Mouse (Mus musculus): ENCODE measurements around the gene Fgd4. TPM values are rescaled to one million over a fixed set of nuclear protein-coding genes. Genes with fewer than 3 reads are reported as not detected.

Fgd4 gene
- polyA plus RNA-seq (2015; fragmentation: Nextera tagmentation; extraction: Ambion mirVana): 8.2 and 8.6 TPM in 2 replicates

- 0 out of 2 replicates have a peak within 1 kb of the TSS, but pooled peaks have one; percentile 24 for H3K27ac ChIP-seq (replicated peaks)
- no peaks in the 10 kb centered on the region for H3K36me3 ChIP-seq
- 56% methylated on average over 5 of the region's 5 CpGs for WGBS
- peak within 1 kb of the TSS; percentile 87 for H3K4me3 ChIP-seq
- no peaks in the 10 kb centered on the region for H3K27me3 ChIP-seq (replicated peaks)
- peak within 1 kb of the TSS; percentile 92 for H3K4me2 ChIP-seq
- ATAC-seq (ENCODE audit: extremely low read depth, insufficient number of reproducible peaks, low FRiP score, low TSS enrichment): no peak
- no peaks in the 10 kb centered on the region for H3K9me3 ChIP-seq
- peaks cover 7% of the 10 kb centered on the region for H3K4me1 ChIP-seq
- H3K9ac ChIP-seq: peak within 1 kb of the TSS; percentile 92
Observed at GRCm38 (mm10) chr16:16600461-16600860, at the start of gene Fgd4. TSS of gene Fgd4 (minus strand) at chr16:16600549.

GRCm38 (mm10) chr16:16645148-16645547 is 44.8 kb upstream of the Fgd4 start:
- H3K4me2 ChIP-seq: no peak overlapping the region
- no peaks in the 10 kb centered on the region for H3K36me3 ChIP-seq
- H3K4me1 ChIP-seq: no peaks in the 10 kb centered on the region
- H3K27ac ChIP-seq (replicated peaks): no peak overlapping the region
- H3K9ac ChIP-seq: no peak overlapping the region
- 63% methylated on average over 1 of the region's 1 CpGs for WGBS
- H3K27me3 ChIP-seq (replicated peaks): no peaks in the 10 kb centered on the region
- no peak overlapping the region for H3K4me3 ChIP-seq
- H3K9me3 ChIP-seq: no peaks in the 10 kb centered on the region
- no peak for ATAC-seq (ENCODE audit: extremely low read depth, insufficient number of reproducible peaks, low FRiP score, low TSS enrichment)

GRCm38 (mm10) chr16:16633730-16634129 is 33.4 kb upstream of the Fgd4 start:
- Histone ChIP-seq H3K27ac (replicated peaks) (no peak overlapping the region), H3K4me2 (no peak overlapping the region), H3K36me3 (no peaks in the 10 kb centered on the region), H3K9ac (no peak overlapping the region), H3K4me3 (no peak overlapping the region), H3K9me3 (peaks cover 18% of the 10 kb centered on the region), H3K4me1 (no peaks in the 10 kb centered on the region), H3K27me3 (replicated peaks) (no peaks in the 10 kb centered on the region)
- ATAC-seq (ENCODE audit: extremely low read depth, insufficient number of reproducible peaks, low FRiP score, low TSS enrichment): no peak

- H3K9me3 ChIP-seq: no peaks in the 10 kb centered on the region
- no peaks in the 10 kb centered on the region for H3K27me3 ChIP-seq (replicated peaks)
- peak overlapping the region; percentile 92 for H3K9ac ChIP-seq
- H3K4me3 ChIP-seq: peak overlapping the region; percentile 87
- 0 out of 2 replicates have a peak overlapping the region, but pooled peaks have one; percentile 24 for H3K27ac ChIP-seq (replicated peaks)
- peaks cover 7% of the 10 kb centered on the region for H3K4me1 ChIP-seq
- under 1% methylated on average over 77 of the region's 77 CpGs for WGBS
- peak; percentile 37; the same call in 1 of the 2 replicates for ATAC-seq (ENCODE audit: extremely low read depth, insufficient number of reproducible peaks, low FRiP score, low TSS enrichment)
- peak overlapping the region; percentile 92 for H3K4me2 ChIP-seq
- H3K36me3 ChIP-seq: no peaks in the 10 kb centered on the region
Observed at GRCm38 (mm10) chr16:16599586-16600401, 555 bp downstream of the Fgd4 start.

GRCm38 (mm10) chr16:16596582-16596981 is 3.8 kb downstream of the Fgd4 start:
- no peak overlapping the region for H3K9ac ChIP-seq
- H3K4me1 ChIP-seq: peaks cover 12% of the 10 kb centered on the region
- no peak overlapping the region for H3K4me3 ChIP-seq
- no peak overlapping the region for H3K27ac ChIP-seq (replicated peaks)
- H3K4me2 ChIP-seq: no peak overlapping the region
- H3K9me3 ChIP-seq: no peaks in the 10 kb centered on the region
- no peak for ATAC-seq (ENCODE audit: extremely low read depth, insufficient number of reproducible peaks, low FRiP score, low TSS enrichment)
- H3K27me3 ChIP-seq (replicated peaks): no peaks in the 10 kb centered on the region
- no peaks in the 10 kb centered on the region for H3K36me3 ChIP-seq

- Histone ChIP-seq H3K27ac (replicated peaks) (no peak overlapping the region), H3K4me1 (peaks cover 5% of the 10 kb centered on the region; the same call in 1 of the 2 replicates), H3K9ac (no peak overlapping the region), H3K9me3 (no peaks in the 10 kb centered on the region), H3K36me3 (no peaks in the 10 kb centered on the region), H3K4me2 (no peak overlapping the region), H3K4me3 (no peak overlapping the region), H3K27me3 (replicated peaks) (no peaks in the 10 kb centered on the region)
- no peak for ATAC-seq (ENCODE audit: extremely low read depth, insufficient number of reproducible peaks, low FRiP score, low TSS enrichment)
Observed at GRCm38 (mm10) chr16:16592622-16593021, 7.7 kb downstream of the Fgd4 start.

- Histone ChIP-seq H3K36me3 (no peaks in the 10 kb centered on the region), H3K9me3 (no peaks in the 10 kb centered on the region), H3K27ac (replicated peaks) (no peak overlapping the region), H3K4me3 (no peak overlapping the region), H3K27me3 (replicated peaks) (no peaks in the 10 kb centered on the region), H3K9ac (no peak overlapping the region), H3K4me2 (no peak overlapping the region), H3K4me1 (no peaks in the 10 kb centered on the region; the same call in 1 of the 2 replicates)
- WGBS: 60% methylated on average over 4 of the region's 4 CpGs
- no peak for ATAC-seq (ENCODE audit: extremely low read depth, insufficient number of reproducible peaks, low FRiP score, low TSS enrichment)
Observed at GRCm38 (mm10) chr16:16584409-16585032, 15.8 kb downstream of the Fgd4 start.

GRCm38 (mm10) chr16:16576556-16576955 is 23.8 kb downstream of the Fgd4 start:
- ATAC-seq (ENCODE audit: extremely low read depth, insufficient number of reproducible peaks, low FRiP score, low TSS enrichment): no peak
- Histone ChIP-seq H3K27me3 (replicated peaks) (no peaks in the 10 kb centered on the region), H3K9me3 (no peaks in the 10 kb centered on the region), H3K9ac (no peak overlapping the region), H3K4me2 (no peak overlapping the region), H3K27ac (replicated peaks) (no peak overlapping the region), H3K4me1 (no peaks in the 10 kb centered on the region), H3K36me3 (no peaks in the 10 kb centered on the region), H3K4me3 (no peak overlapping the region)

- Histone ChIP-seq H3K4me1 (no peaks in the 10 kb centered on the region), H3K4me3 (no peak overlapping the region), H3K9ac (no peak overlapping the region), H3K27me3 (replicated peaks) (no peaks in the 10 kb centered on the region), H3K9me3 (no peaks in the 10 kb centered on the region), H3K4me2 (no peak overlapping the region), H3K27ac (replicated peaks) (no peak overlapping the region), H3K36me3 (no peaks in the 10 kb centered on the region)
- no peak for ATAC-seq (ENCODE audit: extremely low read depth, insufficient number of reproducible peaks, low FRiP score, low TSS enrichment)
Observed at GRCm38 (mm10) chr16:16574508-16574907, 25.8 kb downstream of the Fgd4 start.

- no peak overlapping the region for H3K27ac ChIP-seq (replicated peaks)
- no peaks in the 10 kb centered on the region for H3K4me1 ChIP-seq
- no peaks in the 10 kb centered on the region for H3K9me3 ChIP-seq
- no peak overlapping the region for H3K4me3 ChIP-seq
- no peak overlapping the region for H3K9ac ChIP-seq
- no peak overlapping the region for H3K4me2 ChIP-seq
- no peaks in the 10 kb centered on the region for H3K36me3 ChIP-seq
- 80% methylated on average over 1 of the region's 1 CpGs for WGBS
- H3K27me3 ChIP-seq (replicated peaks): no peaks in the 10 kb centered on the region
- ATAC-seq (ENCODE audit: extremely low read depth, insufficient number of reproducible peaks, low FRiP score, low TSS enrichment): no peak
Observed at GRCm38 (mm10) chr16:16573167-16573566, 27.2 kb downstream of the Fgd4 start.

- H3K4me3 ChIP-seq: no peak overlapping the region
- no peaks in the 10 kb centered on the region for H3K9me3 ChIP-seq
- 73% methylated on average over 3 of the region's 3 CpGs for WGBS
- H3K36me3 ChIP-seq: no peaks in the 10 kb centered on the region
- no peak overlapping the region for H3K4me2 ChIP-seq
- no peak overlapping the region for H3K9ac ChIP-seq
- peaks cover 3% of the 10 kb centered on the region; the same call in 1 of the 2 replicates for H3K4me1 ChIP-seq
- H3K27ac ChIP-seq (replicated peaks): no peak overlapping the region
- no peaks in the 10 kb centered on the region for H3K27me3 ChIP-seq (replicated peaks)
- no peak for ATAC-seq (ENCODE audit: extremely low read depth, insufficient number of reproducible peaks, low FRiP score, low TSS enrichment)
Observed at GRCm38 (mm10) chr16:16571356-16571755, 29.0 kb downstream of the Fgd4 start.

- Histone ChIP-seq H3K27me3 (replicated peaks) (no peaks in the 10 kb centered on the region), H3K36me3 (no peaks in the 10 kb centered on the region), H3K4me3 (no peak overlapping the region), H3K27ac (replicated peaks) (no peak overlapping the region), H3K4me2 (no peak overlapping the region), H3K9ac (no peak overlapping the region), H3K4me1 (peaks cover 19% of the 10 kb centered on the region), H3K9me3 (no peaks in the 10 kb centered on the region)
- WGBS: 72% methylated on average over 1 of the region's 1 CpGs
- ATAC-seq (ENCODE audit: extremely low read depth, insufficient number of reproducible peaks, low FRiP score, low TSS enrichment): no peak
Observed at GRCm38 (mm10) chr16:16566786-16567185, 33.6 kb downstream of the Fgd4 start.
